Mouse (Mus musculus): ENCODE measurements around the gene Guca1b. TPM values are rescaled to one million over a fixed set of nuclear protein-coding genes. Genes with fewer than 3 reads are reported as not detected.

Gene Guca1b
- total and polyA plus RNA-seq, 2 experiments from 2014 or later: 0.14 TPM; not detected in 1

- Histone ChIP-seq H3K27me3 (ENCODE audit: insufficient read depth, low read length) (peaks cover 8% of the 10 kb centered on the region), H3K4me3 (ENCODE audit: low read length) (no peak overlapping the region), H3K4me2 (ENCODE audit: low read depth, low read length) (no peak overlapping the region), H3K27ac (no peak overlapping the region), H3K36me3 (ENCODE audit: insufficient read depth, low read length) (no peaks in the 10 kb centered on the region), H3K4me1 (ENCODE audit: insufficient read depth, low read length) (peaks cover 6% of the 10 kb centered on the region; the same call in 1 of the 2 replicates), H3K9ac (replicated peaks; ENCODE audit: low read length) (no peak overlapping the region), H3K9me3 (ENCODE audit: low read length) (no peaks in the 10 kb centered on the region)
- DNase-seq (ENCODE audit: low spot score): no peak
- 68% methylated on average over 6 of the region's 6 CpGs for WGBS
- no peak for TF ChIP-seq CTCF (IDR thresholded peaks at IDR 0.05; ENCODE audit: low read depth)
- ATAC-seq: no peak
Measured at GRCm38 (mm10) chr17:47438611-47439010, 53.4 kb downstream of the Guca1b start.

GRCm38 (mm10) chr17:47439396-47440028 is 54.3 kb downstream of the Guca1b start:
- no peaks in the 10 kb centered on the region for H3K36me3 ChIP-seq (ENCODE audit: insufficient read depth, low read length)

DNA sequence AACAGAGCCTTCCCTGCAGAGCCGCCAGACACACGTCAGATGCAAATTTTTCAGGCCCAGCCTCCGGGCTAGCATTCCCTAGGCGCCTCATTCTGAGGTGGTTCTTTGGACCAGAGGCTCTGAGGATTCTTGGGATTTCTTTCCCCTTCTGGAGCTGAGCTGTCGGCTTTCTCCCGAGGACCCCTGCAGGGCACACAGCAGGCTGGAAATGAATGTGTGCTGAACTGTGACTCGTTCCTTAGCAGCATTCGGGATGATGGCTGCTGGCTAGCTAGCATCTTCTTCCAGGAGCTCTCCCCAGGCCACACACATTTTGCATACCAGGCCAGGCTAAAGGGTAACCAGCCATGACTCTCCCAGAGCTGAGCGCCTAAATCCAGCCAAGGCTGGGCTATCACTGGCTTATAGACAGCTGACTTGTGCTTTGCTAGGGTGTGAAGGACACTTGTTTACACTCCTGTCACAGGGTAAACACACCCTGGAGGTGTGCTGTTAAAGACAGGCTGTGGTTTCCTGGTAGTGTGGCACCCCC is 55.2 kb downstream of the Guca1b start:
- no peak for TF ChIP-seq CTCF (IDR thresholded peaks at IDR 0.05; ENCODE audit: low read depth)
- Histone ChIP-seq H3K27ac (peak overlapping the region; percentile 32; the same call in 1 of the 2 replicates), H3K4me1 (ENCODE audit: insufficient read depth, low read length) (peaks cover 6% of the 10 kb centered on the region; the same call in 1 of the 2 replicates), H3K9ac (replicated peaks; ENCODE audit: low read length) (no peak overlapping the region), H3K9me3 (ENCODE audit: low read length) (no peaks in the 10 kb centered on the region), H3K4me2 (ENCODE audit: low read depth, low read length) (no peak overlapping the region), H3K36me3 (ENCODE audit: insufficient read depth, low read length) (no peaks in the 10 kb centered on the region), H3K4me3 (ENCODE audit: low read length) (no peak overlapping the region), H3K27me3 (ENCODE audit: insufficient read depth, low read length) (peaks cover 8% of the 10 kb centered on the region)
- ATAC-seq (peak; percentile 52; the same call in 1 of the 2 replicates), DNase-seq (ENCODE audit: low spot score) (peak; percentile 28)
- 12% methylated on average over 9 of the region's 9 CpGs for WGBS

More at GRCm38 (mm10) chr17:47439396-47440028, 54.3 kb downstream of the Guca1b start:
- peaks cover 6% of the 10 kb centered on the region; the same call in 1 of the 2 replicates for H3K4me1 ChIP-seq (ENCODE audit: insufficient read depth, low read length)
- H3K27me3 ChIP-seq (ENCODE audit: insufficient read depth, low read length): peaks cover 8% of the 10 kb centered on the region
- H3K9ac ChIP-seq (replicated peaks; ENCODE audit: low read length): no peak overlapping the region
- no peaks in the 10 kb centered on the region for H3K9me3 ChIP-seq (ENCODE audit: low read length)
- H3K4me2 ChIP-seq (ENCODE audit: low read depth, low read length): no peak overlapping the region
- no peak overlapping the region for H3K27ac ChIP-seq
- H3K4me3 ChIP-seq (ENCODE audit: low read length): no peak overlapping the region
- no peak for ATAC-seq
- no peak for TF ChIP-seq CTCF (IDR thresholded peaks at IDR 0.05; ENCODE audit: low read depth)
- DNase-seq (ENCODE audit: low spot score): no peak
- WGBS: 52% methylated on average over 9 of the region's 9 CpGs

DNA sequence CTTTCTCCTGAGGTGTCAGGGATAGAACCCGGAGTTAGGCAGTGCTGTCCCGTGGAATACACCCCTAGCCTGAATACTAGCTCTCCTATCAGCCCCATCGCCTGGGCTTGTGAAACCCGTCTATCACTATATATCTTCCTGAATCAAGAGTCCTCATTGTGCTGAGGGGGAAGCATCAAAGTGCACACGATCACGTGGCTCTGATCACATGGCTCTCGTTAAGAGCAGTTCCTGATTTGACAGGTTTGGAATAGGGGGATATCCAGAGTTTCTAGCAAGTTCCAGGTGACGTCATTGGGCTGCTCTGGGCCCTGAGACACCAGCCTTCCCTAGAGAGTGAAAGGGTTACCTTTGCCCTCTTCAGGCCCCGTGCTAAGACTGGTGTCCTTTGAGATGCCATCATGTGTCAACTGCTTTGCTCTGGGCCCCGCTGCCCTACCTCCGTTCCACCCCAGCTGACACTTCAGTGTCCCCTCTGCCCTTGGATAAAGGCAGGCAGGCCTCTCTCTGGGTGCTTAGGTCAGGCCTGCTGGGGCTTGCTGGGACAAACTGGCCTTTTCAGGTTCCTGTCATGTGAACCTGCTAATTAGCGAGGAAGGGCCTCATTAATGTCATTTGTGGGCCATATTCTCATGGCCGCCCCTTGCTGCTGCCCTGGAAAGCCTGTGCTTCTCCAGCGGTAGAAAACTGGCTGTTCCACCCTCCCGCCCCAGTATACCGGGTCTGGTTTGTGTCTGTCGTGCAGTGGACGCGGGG is 56.3 kb downstream of the Guca1b start:
- WGBS: 73% methylated on average over 19 of the region's 19 CpGs
- ATAC-seq: no peak

DNA sequence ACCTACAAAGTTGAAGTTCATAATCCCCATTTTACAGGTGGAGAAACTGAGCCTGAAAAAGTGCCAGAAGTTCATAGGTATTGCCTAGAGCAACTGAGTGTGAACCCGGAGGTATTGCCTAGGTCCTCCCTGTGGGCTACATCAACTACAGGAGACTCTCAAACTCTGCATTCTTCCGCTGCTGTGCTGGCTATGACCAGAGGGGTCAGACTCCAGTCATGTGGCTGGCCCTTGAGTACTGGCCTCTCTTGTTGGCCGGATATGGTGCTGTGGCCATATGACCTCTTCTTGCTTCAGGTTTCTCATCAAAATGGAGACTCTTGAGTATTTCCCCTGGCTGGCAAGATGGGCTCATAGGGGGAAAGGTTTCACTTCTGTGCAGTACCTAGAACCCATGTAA is 57.1 kb downstream of the Guca1b start:
- H3K27me3 ChIP-seq (ENCODE audit: insufficient read depth, low read length): peaks cover 8% of the 10 kb centered on the region
- no peak for DNase-seq (ENCODE audit: low spot score)
- H3K4me2 ChIP-seq (ENCODE audit: low read depth, low read length): no peak overlapping the region
- 80% methylated on average over 3 of the region's 3 CpGs for WGBS
- ATAC-seq: no peak
- no peak for TF ChIP-seq CTCF (IDR thresholded peaks at IDR 0.05; ENCODE audit: low read depth)
- no peaks in the 10 kb centered on the region for H3K4me1 ChIP-seq (ENCODE audit: insufficient read depth, low read length)
- no peaks in the 10 kb centered on the region for H3K9me3 ChIP-seq (ENCODE audit: low read length)
- H3K9ac ChIP-seq (replicated peaks; ENCODE audit: low read length): no peak overlapping the region
- H3K27ac ChIP-seq: no peak overlapping the region
- no peaks in the 10 kb centered on the region for H3K36me3 ChIP-seq (ENCODE audit: insufficient read depth, low read length)
- H3K4me3 ChIP-seq (ENCODE audit: low read length): no peak overlapping the region

More for the DNA sequence above, 56.3 kb downstream of the Guca1b start:
- Histone ChIP-seq H3K4me2 (ENCODE audit: low read depth, low read length) (no peak overlapping the region), H3K36me3 (ENCODE audit: insufficient read depth, low read length) (no peaks in the 10 kb centered on the region), H3K27me3 (ENCODE audit: insufficient read depth, low read length) (peaks cover 8% of the 10 kb centered on the region), H3K27ac (no peak overlapping the region), H3K4me3 (ENCODE audit: low read length) (no peak overlapping the region), H3K4me1 (ENCODE audit: insufficient read depth, low read length) (peaks cover 5% of the 10 kb centered on the region; the same call in 1 of the 2 replicates), H3K9ac (replicated peaks; ENCODE audit: low read length) (no peak overlapping the region), H3K9me3 (ENCODE audit: low read length) (no peaks in the 10 kb centered on the region)
- no peak for DNase-seq (ENCODE audit: low spot score)
- TF ChIP-seq CTCF (IDR thresholded peaks at IDR 0.05; ENCODE audit: low read depth): no peak

Other genes starting within 250 kb of the Guca1b start
- gene Mrps10, start 16.5 kb upstream of the Guca1b start, total RNA-seq (2014; rRNA removed): 26.6 and 32.9 TPM in 2 replicates
- 76.9 and 84.9 TPM in 2 replicates for gene Mrps10, start 16.5 kb upstream of the Guca1b start, polyA plus RNA-seq (2015; fragmentation: Nextera tagmentation; extraction: Ambion mirVana)
- 0.78 TPM in 1 of 2 replicates, not detected in the other for gene Guca1a, start 15.2 kb downstream of the Guca1b start, total RNA-seq (2014; rRNA removed)
- 0.69 and 1.4 TPM in 2 replicates for gene Guca1a, start 15.2 kb downstream of the Guca1b start, polyA plus RNA-seq (2015; fragmentation: Nextera tagmentation; extraction: Ambion mirVana)
- 0.52 and 2.7 TPM in 2 replicates for gene AI661453, start 51.2 kb downstream of the Guca1b start, total RNA-seq (2014; rRNA removed)
- 0.14 and 0.15 TPM in 2 replicates for gene AI661453, start 51.2 kb downstream of the Guca1b start, polyA plus RNA-seq (2015; fragmentation: Nextera tagmentation; extraction: Ambion mirVana)
- 1.7 TPM in 1 of 2 replicates, not detected in the other for gene 1700001C19Rik, start 52.0 kb downstream of the Guca1b start, total RNA-seq (2014; rRNA removed)
- 0.45 and 0.81 TPM in 2 replicates for gene 1700001C19Rik, start 52.0 kb downstream of the Guca1b start, polyA plus RNA-seq (2015; fragmentation: Nextera tagmentation; extraction: Ambion mirVana)
- 17.9 and 22.2 TPM in 2 replicates for gene Taf8, start 116.9 kb downstream of the Guca1b start, total RNA-seq (2014; rRNA removed)
- gene Taf8, start 116.9 kb downstream of the Guca1b start, polyA plus RNA-seq (2015; fragmentation: Nextera tagmentation; extraction: Ambion mirVana): 11.8 and 12.3 TPM in 2 replicates
- gene Ccnd3, start 119.7 kb downstream of the Guca1b start, total RNA-seq (2014; rRNA removed): 55.0 and 63.4 TPM in 2 replicates
- 69.3 and 71.5 TPM in 2 replicates for gene Ccnd3, start 119.7 kb downstream of the Guca1b start, polyA plus RNA-seq (2015; fragmentation: Nextera tagmentation; extraction: Ambion mirVana)
- gene Bysl, start 226.1 kb downstream of the Guca1b start, total RNA-seq (2014; rRNA removed): 20.2 and 25.7 TPM in 2 replicates
- 25.3 and 27.1 TPM in 2 replicates for gene Bysl, start 226.1 kb downstream of the Guca1b start, polyA plus RNA-seq (2015; fragmentation: Nextera tagmentation; extraction: Ambion mirVana)
- 27.9 and 40.9 TPM in 2 replicates for gene Med20, start 226.2 kb downstream of the Guca1b start, total RNA-seq (2014; rRNA removed)
- gene Med20, start 226.2 kb downstream of the Guca1b start, polyA plus RNA-seq (2015; fragmentation: Nextera tagmentation; extraction: Ambion mirVana): 27.3 and 27.9 TPM in 2 replicates
- 4.6 and 4.8 TPM in 2 replicates for gene Gm20517, start 226.2 kb downstream of the Guca1b start, total RNA-seq (2014; rRNA removed)
- gene Gm20517, start 226.2 kb downstream of the Guca1b start, polyA plus RNA-seq (2015; fragmentation: Nextera tagmentation; extraction: Ambion mirVana): 1.2 and 1.6 TPM in 2 replicates
- 20.7 and 25.5 TPM in 2 replicates for gene Usp49, start 245.3 kb downstream of the Guca1b start, total RNA-seq (2014; rRNA removed)
- 4.2 and 4.9 TPM in 2 replicates for gene Usp49, start 245.3 kb downstream of the Guca1b start, polyA plus RNA-seq (2015; fragmentation: Nextera tagmentation; extraction: Ambion mirVana)

Data from hindbrain, postnatal 0 days (tissue).